Mouse (Mus musculus): ENCODE data around the gene Galnt17. TPM values are rescaled to one million over a fixed set of nuclear protein-coding genes. Genes with fewer than 3 reads are reported as not detected.

The Galnt17 gene
- polyA plus RNA-seq, 1 experiment from 2014 or later: 4.6 TPM

DNA sequence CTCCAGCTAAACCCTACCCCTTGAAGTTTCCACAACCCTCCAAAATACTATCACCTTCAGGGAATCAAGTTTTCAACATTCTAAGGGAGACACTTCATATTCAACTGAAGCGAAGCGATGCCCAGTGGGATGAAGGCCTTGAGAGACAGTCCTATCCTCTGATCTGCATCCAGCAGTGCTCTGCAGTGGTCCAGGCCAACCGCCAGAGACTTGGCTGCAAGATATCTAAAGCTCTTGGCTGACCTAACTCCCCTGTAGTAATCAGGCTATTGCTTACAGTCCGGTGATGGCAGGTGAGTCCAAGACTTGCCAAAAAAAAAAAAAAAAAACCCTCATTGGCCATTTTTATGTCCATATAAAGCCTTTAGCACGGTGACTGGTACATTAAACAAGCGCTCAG, 21.2 kb downstream of the Galnt17 start:
- Histone ChIP-seq H3K9ac (no peak overlapping the region), H3K36me3 (no peaks in the 10 kb centered on the region), H3K27me3 (no peaks in the 10 kb centered on the region), H3K4me2 (replicated peaks) (no peak overlapping the region), H3K27ac (no peak overlapping the region), H3K4me1 (no peaks in the 10 kb centered on the region), H3K9me3 (replicated peaks) (no peaks in the 10 kb centered on the region), H3K4me3 (no peak overlapping the region)
- WGBS: 90% methylated on average over 6 of the region's 6 CpGs
- no peak for ATAC-seq (ENCODE audit: low FRiP score)

DNA sequence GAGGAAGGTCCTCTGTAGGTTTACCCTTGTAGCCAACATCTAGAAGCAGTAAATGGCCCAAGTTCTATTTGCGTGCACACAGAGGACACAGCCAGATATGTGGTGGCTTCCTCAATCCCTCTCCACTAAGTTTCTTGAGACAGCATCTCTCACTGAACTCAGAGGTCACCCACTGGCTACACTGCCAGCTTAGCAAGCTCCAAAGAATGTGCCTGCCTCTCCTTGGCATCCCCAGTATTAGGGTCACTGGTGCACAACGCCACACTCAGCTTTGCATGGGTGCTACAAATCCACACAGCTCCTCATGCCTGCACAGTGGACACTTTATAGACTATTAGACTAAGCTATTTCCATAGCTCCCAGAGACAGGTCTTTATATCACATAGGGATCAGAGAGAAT, 21.6 kb downstream of the Galnt17 start:
- no peaks in the 10 kb centered on the region for H3K27me3 ChIP-seq
- H3K9me3 ChIP-seq (replicated peaks): no peaks in the 10 kb centered on the region
- H3K27ac ChIP-seq: no peak overlapping the region
- H3K36me3 ChIP-seq: no peaks in the 10 kb centered on the region
- ATAC-seq (ENCODE audit: low FRiP score): no peak
- 98% methylated on average over 2 of the region's 2 CpGs for WGBS
- no peaks in the 10 kb centered on the region for H3K4me1 ChIP-seq
- H3K4me3 ChIP-seq: no peak overlapping the region
- no peak overlapping the region for H3K4me2 ChIP-seq (replicated peaks)
- H3K9ac ChIP-seq: no peak overlapping the region

DNA sequence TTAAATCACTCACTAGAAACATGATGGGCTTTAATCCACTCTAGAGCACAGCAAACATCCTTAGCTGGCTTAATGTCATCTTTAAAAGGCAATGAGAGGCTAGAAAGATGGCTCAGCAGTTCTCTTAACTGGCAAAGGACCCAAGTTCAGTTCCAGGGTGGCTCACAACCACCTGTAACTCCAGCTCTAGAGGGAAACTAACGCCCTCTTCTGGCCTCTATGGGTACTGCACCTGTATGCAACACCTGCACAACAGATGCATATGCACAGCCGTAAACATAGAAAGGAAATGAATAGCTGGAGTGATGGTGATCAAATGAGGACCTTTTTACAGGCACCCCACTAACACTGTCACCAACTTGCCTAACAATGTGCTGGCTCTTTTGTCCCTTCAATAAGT, 27.9 kb downstream of the Galnt17 start:
- ATAC-seq (ENCODE audit: low FRiP score): no peak
- H3K36me3 ChIP-seq: no peaks in the 10 kb centered on the region
- no peak overlapping the region for H3K4me2 ChIP-seq (replicated peaks)
- no peaks in the 10 kb centered on the region for H3K27me3 ChIP-seq
- no peaks in the 10 kb centered on the region for H3K9me3 ChIP-seq (replicated peaks)
- no peak overlapping the region for H3K4me3 ChIP-seq
- no peak overlapping the region for H3K27ac ChIP-seq
- H3K4me1 ChIP-seq: no peaks in the 10 kb centered on the region
- WGBS: 45% methylated on average over 2 of the region's 2 CpGs
- H3K9ac ChIP-seq: no peak overlapping the region

DNA sequence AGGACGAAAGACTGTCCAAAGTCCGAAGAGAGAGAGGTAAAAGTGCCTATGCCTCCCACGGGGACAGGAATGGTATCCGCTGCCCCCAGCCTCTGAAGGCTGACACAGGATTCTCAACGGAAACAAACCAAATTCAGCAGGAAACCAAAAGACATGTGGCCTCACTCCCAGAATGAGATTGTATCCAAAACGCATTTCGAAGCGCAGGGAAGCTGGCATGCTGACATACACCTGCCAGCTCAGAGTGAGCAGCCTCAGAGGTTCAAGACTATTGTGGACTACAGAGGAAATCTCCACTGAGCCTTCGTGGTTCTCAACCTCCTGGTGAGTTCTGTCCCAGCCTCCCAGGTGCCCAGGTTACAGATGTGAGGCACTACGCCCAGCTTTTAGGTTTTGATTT, 29.0 kb downstream of the Galnt17 start:
- no peak overlapping the region for H3K9ac ChIP-seq
- no peak for ATAC-seq (ENCODE audit: low FRiP score)
- 77% methylated on average over 10 of the region's 10 CpGs for WGBS

DNA sequence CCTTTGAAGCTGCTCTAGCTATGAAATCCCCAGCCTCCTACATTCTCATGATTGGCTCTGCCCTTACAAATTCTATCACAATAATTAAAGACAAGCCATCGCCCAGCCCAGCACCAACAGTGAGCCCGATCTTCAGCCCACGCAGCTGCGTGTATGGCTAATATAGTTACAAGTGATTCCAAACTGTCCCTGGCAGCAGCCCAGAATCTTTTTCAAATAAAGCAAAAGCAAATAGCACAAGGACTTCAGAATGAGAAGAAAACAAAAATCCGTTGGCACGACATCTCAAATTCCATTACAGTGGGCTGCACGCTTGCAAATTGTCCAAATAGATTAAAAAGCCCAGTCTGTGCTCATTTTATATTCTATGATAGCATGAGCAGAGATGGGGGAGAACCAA, 31.1 kb downstream of the Galnt17 start:
- no peaks in the 10 kb centered on the region for H3K4me1 ChIP-seq
- no peaks in the 10 kb centered on the region for H3K36me3 ChIP-seq
- no peak overlapping the region for H3K4me2 ChIP-seq (replicated peaks)
- 90% methylated on average over 7 of the region's 7 CpGs for WGBS
- no peak overlapping the region for H3K27ac ChIP-seq
- no peak for ATAC-seq (ENCODE audit: low FRiP score)
- H3K9me3 ChIP-seq (replicated peaks): no peaks in the 10 kb centered on the region
- H3K27me3 ChIP-seq: no peaks in the 10 kb centered on the region
- no peak overlapping the region for H3K4me3 ChIP-seq
- H3K9ac ChIP-seq: no peak overlapping the region

More for the DNA sequence above, 29.0 kb downstream of the Galnt17 start:
- H3K4me2 ChIP-seq (replicated peaks): no peak overlapping the region
- no peaks in the 10 kb centered on the region for H3K4me1 ChIP-seq
- H3K27me3 ChIP-seq: no peaks in the 10 kb centered on the region
- no peak overlapping the region for H3K27ac ChIP-seq
- no peak overlapping the region for H3K4me3 ChIP-seq
- H3K36me3 ChIP-seq: no peaks in the 10 kb centered on the region
- H3K9me3 ChIP-seq (replicated peaks): no peaks in the 10 kb centered on the region

DNA sequence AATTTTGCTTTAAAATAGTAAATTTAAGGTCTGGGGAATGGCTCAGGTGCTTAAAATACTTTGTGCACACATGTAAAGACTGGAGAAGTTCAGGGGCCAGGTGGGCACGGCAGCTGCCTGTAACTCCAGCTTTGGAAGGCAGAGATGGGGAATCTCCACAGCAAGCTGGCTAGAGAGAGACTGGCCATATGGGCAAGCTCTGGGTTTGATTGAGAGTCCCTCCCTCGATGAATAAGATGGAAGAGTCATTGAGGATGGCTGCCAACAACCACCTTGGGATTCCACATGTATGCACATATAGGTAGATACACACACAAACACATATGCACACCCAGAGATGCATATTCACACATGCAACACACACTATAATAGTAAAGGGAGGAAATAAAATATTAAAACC, 42.0 kb downstream of the Galnt17 start:
- Histone ChIP-seq H3K9me3 (replicated peaks) (no peaks in the 10 kb centered on the region), H3K27me3 (no peaks in the 10 kb centered on the region), H3K9ac (no peak overlapping the region), H3K4me2 (replicated peaks) (no peak overlapping the region), H3K4me1 (no peaks in the 10 kb centered on the region), H3K27ac (no peak overlapping the region), H3K36me3 (no peaks in the 10 kb centered on the region), H3K4me3 (no peak overlapping the region)
- ATAC-seq (ENCODE audit: low FRiP score): no peak
- 88% methylated on average over 2 of the region's 2 CpGs for WGBS

DNA sequence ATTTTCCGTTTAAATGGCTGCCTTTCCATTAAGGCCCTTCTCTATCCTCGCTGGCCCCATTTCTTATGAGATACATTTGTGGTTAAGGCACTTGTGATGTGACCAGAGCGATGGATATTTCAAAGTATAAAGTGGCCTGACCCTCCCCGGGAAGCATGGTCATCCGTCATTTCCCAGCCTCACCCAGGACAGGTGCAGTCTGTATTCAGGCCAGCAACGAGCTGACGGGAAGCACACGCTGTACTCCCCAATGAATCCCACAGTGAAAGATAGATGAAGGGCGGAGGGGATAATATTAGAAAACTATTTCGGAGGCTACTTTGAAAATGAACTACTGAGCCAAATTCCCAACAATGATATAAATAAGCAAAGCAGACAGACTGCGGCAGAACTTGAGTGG, 44.2 kb downstream of the Galnt17 start:
- H3K9me3 ChIP-seq (replicated peaks): no peaks in the 10 kb centered on the region
- ATAC-seq (ENCODE audit: low FRiP score): no peak
- H3K4me1 ChIP-seq: no peaks in the 10 kb centered on the region
- H3K4me2 ChIP-seq (replicated peaks): no peak overlapping the region
- H3K27me3 ChIP-seq: no peaks in the 10 kb centered on the region
- H3K27ac ChIP-seq: no peak overlapping the region
- H3K4me3 ChIP-seq: no peak overlapping the region
- H3K36me3 ChIP-seq: no peaks in the 10 kb centered on the region
- H3K9ac ChIP-seq: no peak overlapping the region
- WGBS: 74% methylated on average over 11 of the region's 11 CpGs

DNA sequence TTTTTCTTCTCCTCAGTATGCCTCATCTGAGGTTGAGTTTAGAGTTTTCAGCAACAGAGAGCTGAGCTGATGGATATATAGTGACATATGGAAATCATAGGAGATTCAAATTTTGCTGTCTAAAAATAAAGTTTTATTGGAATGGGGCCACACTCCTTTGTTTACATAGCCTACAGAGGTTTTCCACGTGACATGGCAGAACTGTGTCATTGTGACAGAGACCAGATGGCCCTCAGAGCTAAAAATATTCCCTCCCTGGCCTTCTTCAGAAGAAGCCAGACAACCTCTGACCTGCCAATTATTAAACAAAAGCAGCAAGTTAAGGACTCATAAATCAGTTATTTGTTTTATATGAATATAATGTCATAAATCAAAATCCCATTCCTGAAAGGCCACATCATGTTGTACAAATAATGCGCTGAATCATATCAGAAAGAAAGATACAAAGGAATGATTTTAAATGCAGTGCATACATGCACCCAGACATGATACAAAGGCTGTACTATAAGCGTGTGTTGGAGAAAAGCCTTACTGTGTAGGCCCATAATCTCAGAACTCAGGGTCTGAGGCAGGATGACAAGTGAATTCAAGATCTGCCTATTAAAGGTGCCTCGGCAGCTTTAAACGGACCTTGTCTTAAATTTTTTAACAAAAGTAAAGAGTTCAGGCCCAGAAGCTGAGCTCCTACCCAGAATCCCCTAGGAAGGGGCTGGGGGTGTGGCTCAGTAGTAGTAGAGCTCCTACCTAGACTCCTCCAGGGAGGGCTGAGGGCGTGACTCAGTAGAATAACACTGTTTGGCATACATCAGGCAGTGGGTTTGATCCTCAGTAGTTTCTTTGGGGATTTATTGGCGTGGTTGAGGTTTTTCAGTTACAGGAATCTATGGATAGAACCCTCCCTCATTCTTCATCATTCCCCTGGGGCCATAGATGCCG, 57.3 kb downstream of the Galnt17 start:
- ATAC-seq (ENCODE audit: low FRiP score): no peak
- H3K27me3 ChIP-seq: no peaks in the 10 kb centered on the region
- WGBS: 86% methylated on average over 8 of the region's 8 CpGs
- H3K4me1 ChIP-seq: no peaks in the 10 kb centered on the region
- no peak overlapping the region for H3K4me2 ChIP-seq (replicated peaks)
- H3K27ac ChIP-seq: no peak overlapping the region
- H3K4me3 ChIP-seq: no peak overlapping the region
- H3K9me3 ChIP-seq (replicated peaks): no peaks in the 10 kb centered on the region
- H3K36me3 ChIP-seq: no peaks in the 10 kb centered on the region
- H3K9ac ChIP-seq: no peak overlapping the region

DNA sequence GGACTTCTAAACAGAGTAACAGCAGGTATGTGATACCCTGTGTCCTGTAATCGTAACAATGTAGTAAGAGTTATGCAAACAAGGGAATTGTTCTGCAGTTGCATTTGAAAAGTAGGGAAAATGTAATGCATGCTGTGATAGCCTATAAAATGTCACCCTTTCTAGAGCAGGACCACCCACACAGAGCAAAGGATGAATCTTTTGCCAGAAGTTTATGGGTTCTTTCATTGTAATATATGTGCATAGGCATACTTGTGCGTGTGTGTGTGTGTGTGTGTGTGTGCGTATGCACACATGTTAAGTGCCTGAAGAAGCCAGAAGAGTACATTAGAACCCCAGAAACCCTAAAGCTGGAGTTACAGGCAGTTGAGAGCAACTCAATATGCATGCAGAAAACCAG, 59.9 kb downstream of the Galnt17 start:
- H3K36me3 ChIP-seq: no peaks in the 10 kb centered on the region
- no peak overlapping the region for H3K4me2 ChIP-seq (replicated peaks)
- WGBS: 88% methylated on average over 3 of the region's 3 CpGs
- ATAC-seq (ENCODE audit: low FRiP score): no peak
- no peak overlapping the region for H3K4me3 ChIP-seq
- H3K4me1 ChIP-seq: no peaks in the 10 kb centered on the region
- H3K9ac ChIP-seq: no peak overlapping the region
- no peaks in the 10 kb centered on the region for H3K27me3 ChIP-seq
- H3K9me3 ChIP-seq (replicated peaks): no peaks in the 10 kb centered on the region
- no peak overlapping the region for H3K27ac ChIP-seq

DNA sequence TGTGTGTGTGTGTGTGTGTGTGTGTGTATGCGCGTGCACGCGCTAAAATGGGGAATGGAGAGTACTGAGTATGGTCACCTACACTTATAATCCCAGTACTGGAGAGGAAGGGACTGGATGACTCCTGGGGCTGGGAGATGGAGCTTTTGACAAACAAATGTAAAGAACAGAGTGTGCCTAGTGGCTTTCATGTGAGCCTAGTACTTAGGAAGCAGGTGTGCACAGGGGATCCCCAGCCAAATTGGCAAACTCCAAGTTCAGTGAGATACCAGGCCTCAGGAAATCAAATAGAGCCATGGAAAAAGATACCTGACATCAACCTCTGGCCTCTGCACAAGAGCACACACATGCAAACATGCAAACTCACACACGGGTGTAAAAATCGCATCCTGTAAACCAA, 61.7 kb downstream of the Galnt17 start:
- H3K4me2 ChIP-seq (replicated peaks): no peak overlapping the region
- WGBS: 93% methylated on average over 6 of the region's 6 CpGs

DNA sequence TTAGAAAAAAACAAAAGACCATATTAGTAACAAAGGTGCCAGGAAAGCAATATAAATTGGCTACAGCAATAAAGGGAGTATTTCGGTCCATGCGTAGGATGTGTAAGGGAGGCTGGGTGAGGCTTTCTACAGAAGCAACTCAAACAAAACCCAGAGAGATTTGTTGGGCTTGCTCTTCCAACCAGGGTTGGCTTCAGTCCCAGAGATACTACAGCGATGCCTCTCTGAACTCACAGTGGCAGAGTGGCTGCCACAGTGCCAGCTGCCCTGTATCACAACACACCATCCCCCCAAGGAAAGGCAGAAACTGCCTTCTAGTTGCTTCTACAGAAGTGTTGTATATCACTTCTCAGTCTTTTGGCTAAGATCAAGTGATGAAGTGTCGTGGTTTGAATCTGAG, 66.6 kb downstream of the Galnt17 start:
- no peak overlapping the region for H3K9ac ChIP-seq
- H3K27ac ChIP-seq: no peak overlapping the region
- 93% methylated on average over 4 of the region's 4 CpGs for WGBS
- H3K27me3 ChIP-seq: no peaks in the 10 kb centered on the region
- no peak overlapping the region for H3K4me3 ChIP-seq
- H3K36me3 ChIP-seq: no peaks in the 10 kb centered on the region
- H3K4me2 ChIP-seq (replicated peaks): no peak overlapping the region
- no peaks in the 10 kb centered on the region for H3K4me1 ChIP-seq
- H3K9me3 ChIP-seq (replicated peaks): no peaks in the 10 kb centered on the region
- ATAC-seq (ENCODE audit: low FRiP score): no peak

More for the DNA sequence above, 61.7 kb downstream of the Galnt17 start:
- no peaks in the 10 kb centered on the region for H3K4me1 ChIP-seq
- no peak overlapping the region for H3K9ac ChIP-seq
- H3K36me3 ChIP-seq: no peaks in the 10 kb centered on the region
- no peak overlapping the region for H3K27ac ChIP-seq
- H3K9me3 ChIP-seq (replicated peaks): no peaks in the 10 kb centered on the region
- no peaks in the 10 kb centered on the region for H3K27me3 ChIP-seq
- no peak overlapping the region for H3K4me3 ChIP-seq
- no peak for ATAC-seq (ENCODE audit: low FRiP score)

DNA sequence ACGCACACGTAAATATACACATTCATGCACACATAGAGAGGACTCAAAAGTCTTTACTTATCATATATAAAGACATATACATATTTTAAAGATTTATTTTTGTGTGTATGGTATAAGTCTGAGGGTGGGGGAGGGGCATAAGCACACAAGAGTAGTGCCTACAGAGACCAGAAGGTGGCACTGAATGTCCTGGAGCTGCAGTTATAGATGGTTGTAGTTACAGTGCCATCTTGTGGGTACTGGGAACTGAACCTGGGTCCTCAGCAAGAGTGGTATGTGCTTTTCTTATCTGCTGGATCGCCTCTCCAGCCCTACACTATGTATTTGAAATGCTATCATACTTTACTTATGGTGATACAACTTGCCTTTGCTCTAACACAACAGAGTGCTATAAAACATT, 68.5 kb downstream of the Galnt17 start:
- Histone ChIP-seq H3K27ac (no peak overlapping the region), H3K27me3 (no peaks in the 10 kb centered on the region), H3K4me1 (no peaks in the 10 kb centered on the region), H3K4me2 (replicated peaks) (no peak overlapping the region), H3K36me3 (no peaks in the 10 kb centered on the region), H3K9me3 (replicated peaks) (no peaks in the 10 kb centered on the region), H3K4me3 (no peak overlapping the region), H3K9ac (no peak overlapping the region)
- ATAC-seq (ENCODE audit: low FRiP score): no peak
- 92% methylated on average over 3 of the region's 3 CpGs for WGBS

DNA sequence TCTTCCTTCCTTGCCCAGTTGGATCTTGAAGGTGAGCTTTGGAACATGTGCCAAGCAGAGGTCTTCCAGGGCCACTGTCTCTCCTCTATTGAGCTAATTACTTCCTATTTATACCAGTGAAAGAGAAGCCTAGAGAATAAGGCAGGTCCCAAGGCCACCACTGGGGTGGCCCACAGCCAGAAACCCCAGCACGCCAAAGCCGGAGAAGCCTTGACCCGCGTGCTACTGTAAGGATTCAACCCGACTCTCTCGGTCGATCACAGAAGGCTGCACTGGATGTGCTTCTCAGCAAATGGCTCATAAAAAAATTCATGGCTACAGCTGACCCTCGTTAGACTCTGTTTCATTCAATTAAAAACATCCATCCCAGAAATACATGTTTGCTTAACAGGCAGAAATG, 71.4 kb downstream of the Galnt17 start:
- H3K4me1 ChIP-seq: no peaks in the 10 kb centered on the region
- H3K36me3 ChIP-seq: no peaks in the 10 kb centered on the region
- no peak for ATAC-seq (ENCODE audit: low FRiP score)
- 89% methylated on average over 8 of the region's 8 CpGs for WGBS
- H3K4me3 ChIP-seq: no peak overlapping the region
- no peaks in the 10 kb centered on the region for H3K9me3 ChIP-seq (replicated peaks)
- no peak overlapping the region for H3K4me2 ChIP-seq (replicated peaks)
- no peak overlapping the region for H3K27ac ChIP-seq
- H3K9ac ChIP-seq: no peak overlapping the region
- no peaks in the 10 kb centered on the region for H3K27me3 ChIP-seq

Measured in hindbrain, embryonic 12.5 days (tissue).